In the genomic region with DNA sequence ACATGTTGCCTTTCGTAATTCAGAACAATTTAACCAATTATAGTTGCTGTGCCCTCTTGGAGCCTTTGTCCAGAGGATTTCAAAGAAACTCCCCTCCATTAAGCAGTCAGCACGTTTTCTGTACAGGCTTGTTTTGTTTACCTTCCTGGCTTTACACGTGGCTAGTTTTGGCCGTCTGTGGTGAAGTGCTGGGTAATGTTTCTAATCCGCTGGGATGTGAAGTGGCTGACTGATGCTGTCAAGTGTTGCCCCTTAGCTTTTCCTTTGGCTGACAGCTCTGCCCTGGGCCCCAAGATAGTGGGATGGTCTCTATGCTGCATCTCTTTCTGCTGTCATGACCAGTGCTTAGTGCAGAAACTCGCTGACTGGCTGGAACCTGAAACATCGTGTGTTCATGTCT, we compare ENCODE assay signal across 13 mouse cellular contexts. TPM values are rescaled to one million over a fixed set of nuclear protein-coding genes. Genes with fewer than 3 reads are reported as not detected.
DNase-seq lines count a peak whose midpoint lies in the region; ATAC-seq and TF ChIP-seq lines count a peak whose summit lies in the region.
"Had no signal": no experiment of that assay in that cellular context is flagged by ENCODE, and none has a peak within 500 bp of the region (broad histone marks: within the 10 kb centered on the region; RNA-seq: fewer than 3 reads in every experiment).

No protein-coding gene starts in this region.

- no peak for TF ChIP-seq CTCF in liver, postnatal 0 days (IDR thresholded peaks at IDR 0.05; ENCODE audit: low read depth)

- H3K27me3 ChIP-seq in heart, embryonic 16.5 days (ENCODE audit: control insufficient read depth, insufficient read depth, low read length) = peaks cover 37% of the 10 kb centered on the region
- H3K27me3 ChIP-seq in liver, postnatal 0 days (ENCODE audit: insufficient read depth, low read length) = no peaks in the 10 kb centered on the region
- no peaks in the 10 kb centered on the region for H3K27me3 ChIP-seq in liver, embryonic 11.5 days (replicated peaks; ENCODE audit: control insufficient read depth, insufficient read depth, low read length)
- H3K27me3 ChIP-seq: neural tube, embryonic 15.5 days had no signal

- H3K36me3 ChIP-seq in heart, embryonic 16.5 days (ENCODE audit: control insufficient read depth, insufficient read depth) = peaks cover 11% of the 10 kb centered on the region; the same call in 1 of the 2 replicates
- peaks cover 25% of the 10 kb centered on the region for H3K36me3 ChIP-seq in liver, postnatal 0 days (replicated peaks; ENCODE audit: insufficient read depth, low read length)
- peaks cover 8% of the 10 kb centered on the region for H3K36me3 ChIP-seq in liver, embryonic 11.5 days (ENCODE audit: control insufficient read depth, insufficient read depth, low read length)
- H3K36me3 ChIP-seq: neural tube, embryonic 15.5 days had no signal

- ATAC-seq in heart, embryonic 16.5 days (replicated peaks; ENCODE audit: extremely low read depth, insufficient read depth, low FRiP score) = peak; percentile 37; the same call in 1 of the 2 replicates
- 0 out of 2 replicates have a peak, but pooled peaks have one; percentile 29 for ATAC-seq in liver, postnatal 0 days
- no peak for ATAC-seq in liver, embryonic 11.5 days (replicated peaks; ENCODE audit: low FRiP score)

- TF ChIP-seq EP300 in liver, postnatal 0 days (IDR thresholded peaks at IDR 0.05; ENCODE audit: low read depth) = no peak

- H3K9me3 ChIP-seq in heart, embryonic 16.5 days (replicated peaks; ENCODE audit: control insufficient read depth, low read length) = no peaks in the 10 kb centered on the region
- H3K9me3 ChIP-seq in liver, postnatal 0 days (ENCODE audit: low read length) = no peaks in the 10 kb centered on the region
- H3K9me3 ChIP-seq in liver, embryonic 11.5 days (ENCODE audit: control insufficient read depth, low read length) = no peaks in the 10 kb centered on the region
- H3K9me3 ChIP-seq: neural tube, embryonic 15.5 days had no signal

- peak overlapping the region; percentile 3; the same call in 1 of the 2 replicates for H3K4me2 ChIP-seq in heart, embryonic 16.5 days (ENCODE audit: low read depth, low read length)
- H3K4me2 ChIP-seq in liver, postnatal 0 days (ENCODE audit: low read depth, low read length) = no peak overlapping the region
- no peak overlapping the region for H3K4me2 ChIP-seq in liver, embryonic 11.5 days
- H3K4me2 ChIP-seq: neural tube, embryonic 15.5 days had no signal

- no peak overlapping the region for H3K27ac ChIP-seq in heart, embryonic 16.5 days (ENCODE audit: low read length)
- H3K27ac ChIP-seq in liver, postnatal 0 days (ENCODE audit: low read depth) = peak overlapping the region; percentile 45; the same call in 1 of the 2 replicates
- no peak overlapping the region for H3K27ac ChIP-seq in liver, embryonic 11.5 days (ENCODE audit: low read depth, low read length)
- H3K27ac ChIP-seq: liver, embryonic 14.5 days; neural tube, embryonic 15.5 days had no signal

- H3K9ac ChIP-seq in heart, embryonic 16.5 days (ENCODE audit: low read length) = no peak overlapping the region
- no peak overlapping the region for H3K9ac ChIP-seq in liver, postnatal 0 days (replicated peaks)
- no peak overlapping the region for H3K9ac ChIP-seq in liver, embryonic 11.5 days (ENCODE audit: low read depth, low read length)
- H3K9ac ChIP-seq: liver, embryonic 14.5 days; neural tube, embryonic 15.5 days had no signal

- no peak overlapping the region for H3K4me3 ChIP-seq in heart, embryonic 16.5 days (ENCODE audit: low read length)
- H3K4me3 ChIP-seq in liver, postnatal 0 days (ENCODE audit: low read depth, low read length) = no peak overlapping the region
- H3K4me3 ChIP-seq in liver, embryonic 11.5 days (ENCODE audit: low read depth, low read length) = no peak overlapping the region
- H3K4me3 ChIP-seq: neural tube, embryonic 15.5 days had no signal

- intact Hi-C loops in heart, postnatal 25 days (cut with DNase I) = no loop called here

- WGBS in heart, embryonic 16.5 days = 19% methylated on average over 7 of the region's 7 CpGs
- WGBS in liver, postnatal 0 days (ENCODE audit: insufficient replicate concordance) = 55% methylated on average over 7 of the region's 7 CpGs
- WGBS in liver, embryonic 11.5 days = 50% methylated on average over 7 of the region's 7 CpGs

- no peak for DNase-seq in heart, postnatal 25 days (ENCODE audit: low spot score)
- no peak for DNase-seq in liver, postnatal 0 days
- DNase-seq in liver, embryonic 11.5 days (ENCODE audit: low spot score) = no peak
- peak; percentile 56 for DNase-seq in embryo, embryonic 10 days (ENCODE audit: low spot score)
- peak; percentile 11 for DNase-seq in embryo, embryonic 9.5 days (ENCODE audit: extremely low spot score)
- DNase-seq in gastrocnemius, postnatal 4 days (ENCODE audit: low spot score in 2 of 2) = no peak
- no peak for DNase-seq in spleen, postnatal 36 days (ENCODE audit: low spot score in 2 of 2)
- DNase-seq: cerebellum, adult 11-12 months; kidney, postnatal 25 days; thymus, adult 18-20 months had no signal

- peaks cover 13% of the 10 kb centered on the region for H3K4me1 ChIP-seq in heart, embryonic 16.5 days (ENCODE audit: control insufficient read depth, insufficient read depth, low read length)
- 0 out of 2 replicates have a peak, but pooled peaks cover 3% of the 10 kb centered on the region for H3K4me1 ChIP-seq in liver, postnatal 0 days (ENCODE audit: insufficient read depth)
- H3K4me1 ChIP-seq in liver, embryonic 11.5 days (replicated peaks; ENCODE audit: control insufficient read depth, insufficient read depth, low read length) = no peaks in the 10 kb centered on the region

RNA-seq across cellular contexts. Expression of a gene that starts 43.1 kb away (rescaled TPM):
- polyA plus RNA-seq in heart, embryonic 16.5 days (2015; fragmentation: Nextera tagmentation; extraction: Ambion mirVana) = 6.3 and 6.9 TPM in 2 replicates
- 10 to 100 TPM; 18.3 to 20.4 TPM for total RNA-seq in heart, postnatal 25 days (2021)
- 11.5 and 12.8 TPM in 2 replicates for polyA plus RNA-seq in liver, postnatal 0 days (2015; fragmentation: Nextera tagmentation; extraction: Ambion mirVana)
- 5.7 and 6.8 TPM in 2 replicates for polyA plus RNA-seq in liver, embryonic 11.5 days (2014; fragmentation: Nextera tagmentation; extraction: Ambion mirVana)
- 10 to 100 TPM; 63.6 TPM for total RNA-seq in gastrocnemius, postnatal 4 days (2021)

Comparison
In these comparisons a context has a peak if more than half of its experiments do, and no peak if none do; other contexts are left out.
1. DNase-seq: peak in embryo, embryonic 10 days (single experiment) and embryo, embryonic 9.5 days (single experiment); none in heart, postnatal 25 days (single experiment), liver, postnatal 0 days (single experiment), liver, embryonic 11.5 days (single experiment), gastrocnemius, postnatal 4 days (0 of 2) and spleen, postnatal 36 days (0 of 2).